Mouse (Mus musculus) left cerebral cortex, adult 2 months (tissue): ENCODE results near the gene Stk4. TPM values are rescaled to one million over a fixed set of nuclear protein-coding genes. Genes with fewer than 3 reads are reported as not detected.
A peak's percentile ranks its signal among the peaks of the same experiment; 100 is the strongest.

Source experiments
- DNase-seq, 2 experiments: peaks; one replicate each; pipeline ENCODE4 v3.0.0; 2021 to 2022; ENCODE audit warnings: low spot score in 2 of 2, mixed read lengths in 1 of 2; ENCODE audit errors: extremely low spot score in 1 of 2
- H3K27ac ChIP-seq: fragments of 200-600 bp; 2 replicates; pipeline ENCODE4 v1.8.1; 2022
- H3K4me3 ChIP-seq: fragments of 200-600 bp; 2 replicates; pipeline ENCODE4 v1.8.1; 2022
- CTCF ChIP-seq: fragments of 200-600 bp; IDR thresholded peaks from 2 replicates; pipeline ENCODE4 v1.8.1; 2022; ENCODE audit warnings: antibody characterized with exemption, mild to moderate bottlenecking, moderate library complexity
- intact Hi-C: fragments of 180-260 bp; cut with DNase I; formaldehyde crosslinking; loops from one replicate; pipeline ENCODE4 v1.15.1; 2025
- long read RNA-seq, 2 experiments: library from polyadenylated mRNA; stranded (forward); transcript quantifications; one replicate each; pipeline ENCODE4 v2.0.0; 2021; ENCODE audit warnings: borderline mapping rate in 2 of 2
- total RNA-seq, 2 experiments: library from RNA; stranded (reverse); gene quantifications; 2 replicates each; pipeline ENCODE4 v1.2.3; 2021

Stk4 gene
- total RNA-seq, result 10 to 100 TPM; 32.4 to 41.9 TPM
- long read RNA-seq, experiment 1, full-length matches to known transcripts, result 47 of 58 reads
- long read RNA-seq, experiment 1, partial matches to known transcripts, result 0 of 58 reads
- long read RNA-seq, experiment 1, other reads (novel, unspliced or antisense), result 11 of 58 reads
- long read RNA-seq, experiment 2, full-length matches to known transcripts, result 32 of 43 reads
- long read RNA-seq, experiment 2, partial matches to known transcripts, result 3 of 43 reads
- long read RNA-seq, experiment 2, other reads (novel, unspliced or antisense), result 8 of 43 reads

GRCm38 (mm10) chr2:164070142-164070764, at the start of gene Stk4:
Gene Stk4, plus strand, starts transcription at chr2:164070322.
- no peak for DNase-seq
- TF ChIP-seq CTCF, result no peak
- intact Hi-C loops, result no loop called here
- H3K27ac ChIP-seq, result peak within 1 kb of the TSS; percentile 88
- H3K4me3 ChIP-seq, result peak within 1 kb of the TSS; percentile 82

- TF ChIP-seq CTCF, result no peak
- no peak for DNase-seq
- intact Hi-C loops, result no loop called here
- no peak overlapping the region for H3K27ac ChIP-seq
- H3K4me3 ChIP-seq, result no peak overlapping the region
Measured at GRCm38 (mm10) chr2:164022104-164022503, 48.0 kb upstream of the Stk4 start.

- Histone ChIP-seq H3K4me3 (no peak within 1 kb of the TSS), H3K27ac (no peak within 1 kb of the TSS)
- intact Hi-C loops, result no loop called here
- DNase-seq, result no peak
- no peak for TF ChIP-seq CTCF
Measured at GRCm38 (mm10) chr2:164025150-164025549, 45.0 kb upstream of the Stk4 start, which contains the start of gene Pabpc1l. Gene Pabpc1l, plus strand, starts transcription at chr2:164025450.

- TF ChIP-seq CTCF, result no peak
- DNase-seq, result no peak
Measured at GRCm38 (mm10) chr2:164031147-164031546, 39.0 kb upstream of the Stk4 start.

GRCm38 (mm10) chr2:164032973-164033372, 37.1 kb upstream of the Stk4 start:
- intact Hi-C loops, result no loop called here
- H3K4me3 ChIP-seq, result no peak overlapping the region
- no peak overlapping the region for H3K27ac ChIP-seq
- no peak for DNase-seq
- no peak for TF ChIP-seq CTCF

More at GRCm38 (mm10) chr2:164031147-164031546, 39.0 kb upstream of the Stk4 start:
- intact Hi-C loops, result no loop called here
- no peak overlapping the region for H3K27ac ChIP-seq
- no peak overlapping the region for H3K4me3 ChIP-seq

- Histone ChIP-seq H3K27ac (no peak overlapping the region), H3K4me3 (no peak overlapping the region)
- intact Hi-C loops, result no loop called here
- TF ChIP-seq CTCF, result no peak
- DNase-seq, result no peak
Measured at GRCm38 (mm10) chr2:164036520-164037019, 33.6 kb upstream of the Stk4 start.

GRCm38 (mm10) chr2:164038407-164039028, 31.6 kb upstream of the Stk4 start:
- Histone ChIP-seq H3K4me3 (no peak overlapping the region), H3K27ac (no peak overlapping the region)
- DNase-seq, result no peak
- no peak for TF ChIP-seq CTCF
- intact Hi-C loops, result no loop called here

- intact Hi-C loops, result no loop called here
- DNase-seq, result no peak
- TF ChIP-seq CTCF, result no peak
- H3K4me3 ChIP-seq, result no peak overlapping the region
- H3K27ac ChIP-seq, result no peak overlapping the region
Measured at GRCm38 (mm10) chr2:164040949-164041348, 29.2 kb upstream of the Stk4 start.

GRCm38 (mm10) chr2:164041523-164041922, 28.6 kb upstream of the Stk4 start:
- DNase-seq, result no peak
- TF ChIP-seq CTCF, result no peak
- intact Hi-C loops, result no loop called here
- Histone ChIP-seq H3K4me3 (no peak overlapping the region), H3K27ac (no peak overlapping the region)

GRCm38 (mm10) chr2:164047197-164047690, 22.9 kb upstream of the Stk4 start:
- Histone ChIP-seq H3K4me3 (no peak overlapping the region), H3K27ac (no peak overlapping the region)
- TF ChIP-seq CTCF, result no peak
- intact Hi-C loops, result no loop called here
- DNase-seq, result no peak

- Histone ChIP-seq H3K27ac (no peak overlapping the region), H3K4me3 (no peak overlapping the region)
- TF ChIP-seq CTCF, result no peak
- intact Hi-C loops, result no loop called here
- DNase-seq, result no peak
Measured at GRCm38 (mm10) chr2:164053767-164054166, 16.4 kb upstream of the Stk4 start.

- no peak overlapping the region for H3K4me3 ChIP-seq
- no peak overlapping the region for H3K27ac ChIP-seq
- no peak for DNase-seq
- TF ChIP-seq CTCF, result no peak
- intact Hi-C loops, result no loop called here
Measured at GRCm38 (mm10) chr2:164054671-164055070, 15.5 kb upstream of the Stk4 start.
